Mouse (Mus musculus) cerebellum, adult 2 months (tissue): Measurements from ENCODE around the gene Gga2.

Experiments
- CTCF ChIP-seq: fragments of 200-500 bp; IDR thresholded peaks from 2 replicates; pipeline ENCODE4 v1.5.1; 2011; ENCODE audit warnings: low read depth, mild to moderate bottlenecking, control low read depth, low read length, moderate library complexity, borderline replicate concordance; ENCODE audit not compliant: insufficient read depth
- POLR2A ChIP-seq: fragments of 200-500 bp; IDR thresholded peaks from 2 replicates; pipeline ENCODE4 v1.6.1; 2011; ENCODE audit warnings: low read length, control low read depth, borderline replicate concordance; ENCODE audit not compliant: insufficient read depth

- no peak for TF ChIP-seq CTCF
- TF ChIP-seq POLR2A = no peak
These were observed 58.5 kb downstream of the Gga2 start for GRCm38 (mm10) chr7:121962571-121962959.
